Mouse (Mus musculus): ENCODE data around the gene Sestd1.

GRCm38 (mm10) chr2:77301687-77302389 lies 21.4 kb upstream of the Sestd1 start:
- TF ChIP-seq CTCF (IDR thresholded peaks at IDR 0.05; ENCODE audit: control insufficient read depth, insufficient read depth, insufficient read length) (no peak), MYOG (IDR thresholded peaks at IDR 0.05; ENCODE audit: control insufficient read depth, extremely low read depth, insufficient read length) (no peak)

All from C2C12 (cell line).